Mouse (Mus musculus): ENCODE data around the gene Rcc2.

The Rcc2 gene

GRCm38 (mm10) chr4:140761601-140762000 is 61.3 kb downstream of the Rcc2 start:
- no peak for DNase-seq (ENCODE audit: low spot score)

- DNase-seq (ENCODE audit: low spot score) = no peak
Measured at GRCm38 (mm10) chr4:140763158-140763557, 62.8 kb downstream of the Rcc2 start.

GRCm38 (mm10) chr4:140765936-140766335 is 65.6 kb downstream of the Rcc2 start:
- no peak for DNase-seq (ENCODE audit: low spot score)

- no peak for DNase-seq (ENCODE audit: low spot score)
Measured at GRCm38 (mm10) chr4:140768973-140769372, 68.6 kb downstream of the Rcc2 start.

DNA sequence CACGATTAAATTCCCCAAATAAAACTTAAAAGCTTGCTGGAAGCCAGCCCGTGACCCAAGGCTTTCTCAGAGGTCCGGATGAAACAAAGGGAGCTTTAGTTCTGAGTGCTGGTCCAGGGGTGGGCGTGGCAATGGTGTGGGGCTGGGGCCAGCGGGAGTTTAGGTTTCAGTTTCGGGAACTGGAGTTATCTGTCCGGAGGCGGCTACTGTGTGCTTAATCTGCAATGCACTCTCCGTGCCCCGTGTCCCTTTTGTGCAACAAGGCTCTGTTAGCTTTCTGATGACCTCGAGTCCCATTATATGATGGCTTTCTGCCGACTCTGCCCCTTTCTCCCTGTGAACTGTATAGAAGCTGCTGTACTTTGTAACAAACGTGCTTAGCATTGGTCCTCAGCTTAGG is 70.1 kb downstream of the Rcc2 start:
- DNase-seq (ENCODE audit: low spot score) = no peak

DNA sequence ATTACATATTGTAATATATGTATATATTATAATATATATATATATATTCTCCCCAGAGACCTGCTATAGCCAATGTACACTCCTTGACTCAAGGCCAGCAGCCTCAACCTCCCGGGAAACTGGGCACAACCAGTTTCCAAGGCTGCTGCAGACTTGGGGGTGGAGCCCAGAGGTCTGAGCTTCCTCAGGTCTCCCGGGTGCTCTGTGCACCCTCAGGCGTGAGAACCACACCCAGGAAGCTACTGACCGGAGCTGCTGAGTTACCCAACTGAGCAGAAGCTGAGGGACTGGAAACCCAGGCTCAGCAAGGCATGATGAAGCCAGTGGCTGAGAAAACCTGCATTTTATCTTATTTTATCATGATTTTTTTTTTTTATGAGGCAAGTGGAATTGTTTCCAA is 70.8 kb downstream of the Rcc2 start:
- DNase-seq (ENCODE audit: low spot score) = no peak
